Mouse (Mus musculus): ENCODE results near the gene 4933427D14Rik.

The 4933427D14Rik gene

GRCm38 (mm10) chr11:72207204-72207833 is at the start of gene 4933427D14Rik, which contains the start of gene Txndc17:
Gene 4933427D14Rik, minus strand, starts transcription at chr11:72207459.
Gene Txndc17, plus strand, starts transcription at chr11:72207547.
- in situ Hi-C loops (cut with MseI, MboI), result no loop called here

- in situ Hi-C loops (cut with MseI, MboI), result no loop called here
Measured at GRCm38 (mm10) chr11:72256441-72256840, 49.2 kb upstream of the 4933427D14Rik start.

GRCm38 (mm10) chr11:72255629-72256028 is 48.4 kb upstream of the 4933427D14Rik start:
- in situ Hi-C loops (cut with MseI, MboI), result no loop called here

GRCm38 (mm10) chr11:72245196-72245753 is 38.0 kb upstream of the 4933427D14Rik start:
- in situ Hi-C loops (cut with MseI, MboI), result no loop called here

GRCm38 (mm10) chr11:72240062-72240860 is 33.0 kb upstream of the 4933427D14Rik start:
- in situ Hi-C loops (cut with MseI, MboI), result no loop called here

GRCm38 (mm10) chr11:72234013-72234412 is 26.8 kb upstream of the 4933427D14Rik start:
- in situ Hi-C loops (cut with MseI, MboI), result loop anchor here in 1 of 2 experiments (5.0 kb wide), 1 partner anchor 203 kb away; the partner anchor contains the start of gene Ggt6

- in situ Hi-C loops (cut with MseI, MboI), result loop anchor here in 1 of 2 experiments (5.0 kb wide), 1 partner anchor 204 kb away; the partner anchor contains the start of gene Ggt6
Measured at GRCm38 (mm10) chr11:72232991-72233390, 25.7 kb upstream of the 4933427D14Rik start.

- in situ Hi-C loops (cut with MseI, MboI), result loop anchor here in 1 of 2 experiments (5.0 kb wide), 1 partner anchor 205 kb away; the partner anchor contains the start of gene Ggt6
Measured at GRCm38 (mm10) chr11:72232068-72232467, 24.8 kb upstream of the 4933427D14Rik start.

GRCm38 (mm10) chr11:72228513-72228912 is 21.3 kb upstream of the 4933427D14Rik start:
- in situ Hi-C loops (cut with MseI, MboI), result loop anchor here (10.0 kb wide), 2 partner anchors 86 to 116 kb away; partner anchors contain the start of gene Fbxo39 (in 1 of the 2)

GRCm38 (mm10) chr11:72226901-72227300 is 19.6 kb upstream of the 4933427D14Rik start:
- in situ Hi-C loops (cut with MseI, MboI), result loop anchor here (10.0 kb wide), 2 partner anchors 88 to 118 kb away; partner anchors contain the start of gene Fbxo39 (in 1 of the 2)

GRCm38 (mm10) chr11:72226020-72226791 is 18.9 kb upstream of the 4933427D14Rik start:
- in situ Hi-C loops (cut with MseI, MboI), result loop anchor here (10.0 kb wide), 2 partner anchors 89 to 119 kb away; partner anchors contain the start of gene Fbxo39 (in 1 of the 2)

GRCm38 (mm10) chr11:72224865-72225264 is 17.6 kb upstream of the 4933427D14Rik start:
- in situ Hi-C loops (cut with MseI, MboI), result loop anchor here (5.0 to 10.0 kb wide), 3 partner anchors 90 to 202 kb away; partner anchors contain the start of gene Fbxo39 (in 1 of the 2)

- in situ Hi-C loops (cut with MseI, MboI), result loop anchor here (5.0 to 10.0 kb wide), 3 partner anchors 91 to 204 kb away; partner anchors contain the start of gene Fbxo39 (in 1 of the 2)
Measured at GRCm38 (mm10) chr11:72223414-72223813, 16.2 kb upstream of the 4933427D14Rik start.

GRCm38 (mm10) chr11:72221278-72221677 is 14.0 kb upstream of the 4933427D14Rik start:
- in situ Hi-C loops (cut with MseI, MboI), result loop anchor here (5.0 to 10.0 kb wide), 3 partner anchors 94 to 206 kb away; partner anchors contain the start of gene Fbxo39 (in 1 of the 2)

- in situ Hi-C loops (cut with MseI, MboI), result no loop called here
Measured at GRCm38 (mm10) chr11:72217116-72217515, 9.9 kb upstream of the 4933427D14Rik start.

GRCm38 (mm10) chr11:72215410-72215797 is 8.1 kb upstream of the 4933427D14Rik start, which contains the start of gene Med31:
Gene Med31, minus strand, starts transcription at chr11:72215592.
- in situ Hi-C loops (cut with MseI, MboI), result no loop called here

GRCm38 (mm10) chr11:72214591-72215409 is 7.5 kb upstream of the 4933427D14Rik start:
- in situ Hi-C loops (cut with MseI, MboI), result no loop called here

- in situ Hi-C loops (cut with MseI, MboI), result no loop called here
Measured at GRCm38 (mm10) chr11:72207834-72208377, 647 bp upstream of the 4933427D14Rik start.
